Mouse (Mus musculus) fibroblast of lung, adult 2 months (primary cell): ENCODE measurements around the gene Tead2.

Source experiments
- DNase-seq: peaks from one replicate; pipeline ENCODE4 v3.0.0-alpha.2; 2011; ENCODE audit warnings: low read depth

Tead2 gene

GRCm38 (mm10) chr7:45191803-45192363 is 23.7 kb upstream of the Tead2 start:
- DNase-seq = no peak

GRCm38 (mm10) chr7:45192585-45193310 is 22.8 kb upstream of the Tead2 start:
- DNase-seq = no peak

- no peak for DNase-seq
These were observed 22.1 kb upstream of the Tead2 start for GRCm38 (mm10) chr7:45193406-45193805.

DNA sequence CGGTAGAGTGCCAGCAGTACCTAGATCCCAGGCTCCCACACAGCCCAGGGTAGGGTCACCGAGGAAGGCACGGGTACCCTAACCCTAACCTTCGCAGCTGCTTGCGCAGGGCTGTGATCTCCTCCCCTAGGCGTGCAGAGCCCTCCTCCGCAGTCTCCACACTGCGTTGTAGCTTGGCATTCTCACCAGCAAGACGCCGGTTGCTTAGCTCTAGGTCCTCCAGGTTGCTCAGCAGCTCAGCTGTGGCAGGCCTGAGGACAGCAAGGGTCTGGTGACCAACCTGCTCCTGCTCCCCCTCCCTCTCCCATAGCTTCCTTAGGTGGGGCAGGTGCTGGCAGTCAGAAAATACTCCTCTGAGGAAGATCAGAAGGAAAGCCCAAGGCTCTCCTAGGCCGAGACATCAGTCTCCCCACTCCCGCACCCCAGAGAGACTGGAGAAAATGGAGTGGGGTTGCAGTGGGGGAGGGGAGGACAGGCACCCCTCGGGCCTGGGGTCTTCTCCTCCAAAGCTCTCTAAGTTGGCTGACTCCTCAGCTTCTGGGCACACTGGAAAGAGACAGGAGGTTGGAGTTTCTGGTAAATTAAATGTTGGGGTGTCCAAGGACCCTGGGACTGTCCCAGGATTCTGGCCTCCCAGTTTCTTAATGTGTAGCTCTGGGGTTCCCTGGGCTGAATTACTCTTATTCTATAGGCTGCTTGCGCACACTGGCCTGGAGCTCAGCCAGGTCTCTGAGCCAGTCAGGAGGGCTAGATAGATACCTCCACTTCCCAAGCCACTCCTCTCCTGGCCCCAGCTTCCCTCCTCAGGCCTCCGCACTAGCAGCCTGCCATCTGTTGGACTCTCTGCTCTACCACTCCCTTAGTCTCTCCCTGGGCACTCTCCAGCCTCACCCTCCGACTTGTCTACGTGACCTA is 21.4 kb upstream of the Tead2 start:
- DNase-seq = no peak

- no peak for DNase-seq
These were observed 20.0 kb upstream of the Tead2 start for GRCm38 (mm10) chr7:45195341-45196175.

DNA sequence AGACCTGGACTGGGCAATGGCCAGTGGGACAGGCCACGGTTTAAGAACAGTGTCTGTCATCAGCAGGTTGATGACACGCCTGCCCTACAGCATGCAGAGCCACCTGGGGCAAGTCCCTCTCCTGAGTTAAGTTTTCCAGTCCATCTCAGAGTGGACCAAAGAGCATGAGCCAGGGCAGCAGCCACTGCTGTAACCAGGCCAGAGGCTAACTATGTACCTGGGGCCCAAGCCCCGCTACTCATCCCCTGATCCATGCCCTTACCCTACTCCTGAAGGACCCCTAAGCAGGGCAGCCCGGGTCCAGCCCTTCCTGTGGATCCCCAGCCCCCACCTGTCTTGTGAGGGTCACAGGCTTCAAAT is 19.4 kb upstream of the Tead2 start:
- DNase-seq = no peak

DNA sequence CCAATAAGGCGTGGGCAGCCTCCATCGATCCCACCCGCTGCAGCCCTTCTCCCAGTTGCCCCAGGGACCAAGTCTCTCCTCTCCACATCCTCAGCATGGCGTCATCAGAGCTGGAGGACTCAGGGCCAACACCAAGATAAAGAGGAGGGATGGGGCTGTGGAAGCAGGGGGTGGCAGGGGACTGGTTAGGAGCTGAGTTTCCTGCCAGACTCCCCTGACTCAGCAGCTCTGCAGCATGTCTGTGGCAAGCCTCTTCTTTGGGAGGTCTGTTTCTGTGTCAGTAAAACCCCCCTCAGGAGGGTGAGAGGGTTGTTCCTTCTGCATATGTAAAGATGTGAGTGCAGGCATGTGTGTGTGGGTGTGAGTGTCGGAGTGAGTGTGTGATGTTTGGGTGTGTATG is 18.6 kb upstream of the Tead2 start:
- DNase-seq = no peak

DNA sequence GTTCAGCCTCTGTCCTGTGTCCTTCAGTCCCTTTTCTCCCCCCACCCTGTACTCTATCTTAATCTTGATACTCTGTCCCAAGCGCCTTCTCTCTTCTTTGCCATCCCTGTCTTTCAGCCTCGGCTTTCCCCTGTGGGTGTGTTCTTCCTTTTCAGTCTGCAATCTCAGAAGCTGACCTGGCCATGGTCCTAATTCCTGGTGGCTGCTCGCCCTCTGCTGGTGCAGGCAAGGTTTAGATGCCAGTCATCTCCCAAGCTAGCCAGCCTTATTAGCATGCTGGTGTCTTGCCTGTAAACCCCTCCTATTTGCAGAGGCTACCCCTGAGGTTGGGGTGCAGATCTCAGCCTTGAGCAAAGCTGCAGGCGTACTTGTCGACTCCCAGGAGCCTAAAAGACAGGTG is 17.1 kb upstream of the Tead2 start:
- peak; percentile 61 for DNase-seq

DNA sequence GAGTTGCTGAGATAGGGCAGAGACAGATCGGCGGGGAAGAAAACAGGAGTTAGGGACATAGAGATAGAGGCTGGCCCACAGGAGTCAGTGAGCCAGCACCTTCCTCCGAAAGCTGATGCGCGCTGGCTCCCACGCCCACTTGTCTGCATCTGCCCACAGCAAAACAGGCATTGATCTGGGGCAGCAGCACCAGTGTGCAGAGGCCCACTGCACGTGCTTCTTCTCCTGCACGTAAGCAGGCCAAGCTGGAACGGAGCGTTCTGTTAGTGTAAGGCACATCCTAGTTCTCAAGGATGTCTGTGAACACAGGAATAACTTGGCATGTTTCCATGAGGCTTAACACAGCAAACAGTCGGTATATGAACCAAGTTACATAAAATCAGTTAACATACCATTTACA is 16.6 kb upstream of the Tead2 start:
- DNase-seq = no peak

- DNase-seq = no peak
These were observed 12.9 kb upstream of the Tead2 start for GRCm38 (mm10) chr7:45202654-45203053.

- DNase-seq = peak; percentile 46
These were observed 11.0 kb upstream of the Tead2 start, which contains the start of gene Ccdc155 for GRCm38 (mm10) chr7:45204380-45205143. Gene Ccdc155 (minus strand): TSS chr7:45204892.

DNA sequence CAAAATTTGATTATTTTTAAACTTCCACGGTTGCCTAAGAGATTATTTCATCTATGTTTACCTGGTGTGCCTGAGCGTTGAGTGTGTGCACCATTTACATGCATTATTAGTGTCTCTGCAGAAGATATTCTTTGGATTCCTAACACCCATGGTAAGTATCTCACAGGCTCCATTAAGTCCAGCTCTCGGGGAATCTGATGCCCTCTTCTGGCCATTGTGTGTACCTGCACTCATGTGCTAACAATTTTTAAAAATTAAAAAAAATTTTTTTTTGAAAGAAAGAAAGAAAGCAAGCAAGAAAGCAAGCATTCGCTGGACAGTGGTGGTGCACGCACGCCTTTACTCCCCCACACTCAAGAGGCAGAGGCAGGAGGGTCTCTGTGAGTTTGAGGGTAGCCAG is 7.3 kb upstream of the Tead2 start:
- no peak for DNase-seq

DNA sequence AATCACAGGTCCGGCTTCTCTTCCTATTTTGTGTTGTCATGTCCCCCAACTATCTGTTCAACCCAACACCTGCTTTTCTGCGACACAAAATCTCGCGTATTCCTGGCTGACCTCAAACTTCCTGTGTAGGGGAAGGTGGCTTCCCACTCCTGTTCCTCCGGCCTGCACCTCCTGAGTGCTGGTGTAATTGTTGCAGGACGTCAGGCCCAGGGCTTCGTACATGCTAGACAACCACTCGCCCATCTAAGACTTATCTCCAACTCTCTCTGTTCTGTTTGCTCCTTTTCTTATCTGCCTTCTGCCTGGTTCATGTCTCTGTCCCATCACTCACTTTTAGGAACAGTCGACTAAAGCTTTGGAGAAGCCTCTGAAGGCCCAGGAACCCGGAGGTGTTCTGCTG is 4.5 kb upstream of the Tead2 start:
- DNase-seq = no peak

- no peak for DNase-seq
These were observed 3.7 kb upstream of the Tead2 start, which contains the start of gene Dkkl1 for GRCm38 (mm10) chr7:45211851-45212251. Gene Dkkl1 (minus strand): TSS chr7:45212147.

GRCm38 (mm10) chr7:45212356-45212755 is 3.2 kb upstream of the Tead2 start:
- DNase-seq = no peak

- DNase-seq = no peak
These were observed 1.8 kb upstream of the Tead2 start for GRCm38 (mm10) chr7:45213708-45214107.

GRCm38 (mm10) chr7:45216442-45217183 is 1.1 kb downstream of the Tead2 start:
- peak; percentile 24 for DNase-seq

DNA sequence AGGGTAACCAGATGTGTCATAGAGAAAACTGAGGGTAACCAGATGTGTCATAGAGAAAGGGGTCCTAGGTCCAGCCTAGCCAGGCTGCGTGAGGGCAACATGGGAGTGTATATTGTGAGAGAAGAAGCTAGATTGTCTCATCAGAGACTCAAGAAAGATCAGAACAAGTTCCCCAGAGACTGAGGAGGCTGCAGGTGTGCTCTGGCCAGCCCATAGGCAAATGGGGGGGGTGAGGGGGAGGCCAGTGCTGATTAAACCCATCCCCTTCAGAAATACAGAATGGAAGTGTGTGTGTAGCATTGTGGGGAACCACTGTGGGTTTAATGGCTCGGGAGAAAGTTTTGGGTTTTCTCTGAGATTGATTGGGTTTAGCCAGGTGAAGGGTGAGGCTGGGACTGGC is 6.1 kb downstream of the Tead2 start:
- no peak for DNase-seq

DNA sequence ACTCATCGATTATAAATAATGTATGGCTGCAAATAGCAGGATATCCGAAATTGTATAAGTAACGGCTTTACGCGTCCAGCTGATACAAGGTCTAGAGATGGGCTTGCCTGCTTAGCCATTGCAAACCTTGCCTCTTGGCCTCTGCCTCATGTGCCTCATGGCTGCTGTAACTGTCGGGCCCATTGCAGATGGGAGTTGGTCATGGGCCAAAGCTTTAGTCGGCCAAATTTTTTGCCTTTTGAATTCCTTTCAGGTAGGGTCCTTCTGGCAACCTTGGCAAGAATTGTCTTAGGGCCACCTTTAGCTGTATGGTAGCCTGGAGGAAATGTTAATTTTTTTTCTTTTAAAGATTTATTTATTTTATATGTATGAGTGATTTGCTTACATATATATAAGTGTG is 9.3 kb downstream of the Tead2 start:
- no peak for DNase-seq

DNA sequence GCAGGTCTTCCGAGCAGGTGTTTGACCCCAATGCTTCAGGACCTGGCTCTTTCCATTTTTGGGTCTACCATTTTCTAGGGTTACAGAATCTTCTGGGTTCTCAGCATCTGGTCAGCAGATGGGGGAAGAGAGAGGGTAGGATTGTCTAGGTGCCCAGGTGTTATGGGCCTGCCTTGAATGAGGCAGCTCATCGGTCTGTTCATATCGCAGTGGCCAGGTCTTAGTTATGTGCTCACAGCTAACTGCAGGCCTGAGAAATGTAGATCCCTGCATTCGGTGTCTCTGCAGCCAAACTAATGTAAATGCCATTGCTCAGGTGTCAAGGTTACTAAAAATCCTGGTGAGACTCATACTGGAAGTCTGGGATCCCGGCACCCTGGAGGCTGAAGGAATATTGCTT is 10.9 kb downstream of the Tead2 start:
- DNase-seq = no peak

GRCm38 (mm10) chr7:45228548-45228947 is 13.0 kb downstream of the Tead2 start:
- DNase-seq = no peak
